Mouse (Mus musculus): ENCODE data around the gene Ptprj.
A peak's percentile ranks its signal among the peaks of the same experiment; 100 is the strongest.

- TF ChIP-seq CTCF (IDR thresholded peaks at IDR 0.05; ENCODE audit: borderline replicate concordance, insufficient read depth, low read depth, low read length) = 0 out of 2 replicates have a peak, but pooled peaks have one; percentile 0
- no peak for TF ChIP-seq POLR2A (IDR thresholded peaks at IDR 0.05; ENCODE audit: borderline replicate concordance, insufficient read depth, low read length)
These were observed 665 bp downstream of the Ptprj start for GRCm38 (mm10) chr2:90579728-90580235.

All from cerebellum, adult 2 months (tissue).